Mouse (Mus musculus) G1E (cell line): ENCODE measurements around the gene Tas2r108. TPM values are rescaled to one million over a fixed set of nuclear protein-coding genes. Genes with fewer than 3 reads are reported as not detected.

Experiments
- ATAC-seq: 2 replicates; pipeline ENCODE4 v1.8.0; 2016; ENCODE audit warnings: mild to moderate bottlenecking; ENCODE audit not compliant: insufficient number of reproducible peaks, poor library complexity, low FRiP score, severe bottlenecking; ENCODE audit errors: extremely low read depth
- DNase-seq: peaks from one replicate; pipeline ENCODE4 v3.0.0; 2012; ENCODE audit warnings: low spot score
- H3K27me3 ChIP-seq: 2 replicates; pipeline ENCODE4 v1.6.1; 2012; ENCODE audit warnings: mild to moderate bottlenecking, low read length, inconsistent platforms; ENCODE audit not compliant: insufficient read depth
- H3K36me3 ChIP-seq: replicated peaks from 2 replicates; pipeline ENCODE3; 2012; ENCODE audit warnings: mild to moderate bottlenecking, inconsistent platforms
- H3K4me1 ChIP-seq: 2 replicates; pipeline ENCODE4 v1.6.1; 2012; ENCODE audit warnings: low read depth, low read length, inconsistent platforms, mixed read lengths; ENCODE audit not compliant: insufficient read depth
- H3K4me3 ChIP-seq: 2 replicates; pipeline ENCODE4 v1.5.1; 2012; ENCODE audit warnings: low read depth, mild to moderate bottlenecking, inconsistent platforms, low read length, moderate library complexity, mixed read lengths
- H3K9me3 ChIP-seq: replicated peaks from 2 replicates; pipeline ENCODE4 v1.6.1; 2012; ENCODE audit warnings: inconsistent platforms
- CTCF ChIP-seq: IDR thresholded peaks from 2 replicates; pipeline ENCODE4 v1.5.1; 2012; ENCODE audit warnings: low read depth, low read length, inconsistent platforms, mixed read lengths
- GATA1 ChIP-seq: IDR thresholded peaks from 2 replicates; pipeline ENCODE4 v1.6.1; 2012; ENCODE audit warnings: borderline replicate concordance, low read length, inconsistent platforms, mixed read lengths
- GATA2 ChIP-seq: IDR thresholded peaks from 2 replicates; pipeline ENCODE4 v1.6.1; 2012; ENCODE audit warnings: low read depth, low read length, inconsistent platforms, borderline replicate concordance
- POLR2AphosphoS5 ChIP-seq: IDR thresholded peaks from 2 replicates; pipeline ENCODE4 v1.6.1; 2012; ENCODE audit warnings: low read depth, low read length, inconsistent platforms; ENCODE audit not compliant: insufficient replicate concordance
- TAL1 ChIP-seq: conservative IDR thresholded peaks from 2 replicates; pipeline ENCODE4 v1.6.1; 2012; ENCODE audit warnings: low read depth, low read length, inconsistent platforms, mixed read lengths
- polyA plus RNA-seq: library from polyadenylated mRNA; stranded (reverse); fragments of >175 nt; gene quantifications from 2 replicates; pipeline ENCODE4 v1.2.3, GENCODE M21; 2012
- total RNA-seq, 2 experiments: library from RNA; stranded (forward) in 1 of 2; stranded (reverse) in 1 of 2; fragments of 200-1000 nt in 1 of 2; fragments of >200 nt in 1 of 2; fragmentation: Nextera tagmentation in 1 of 2; gene quantifications; 2 replicates each; pipeline ENCODE4 v1.2.3; 2014 to 2017

Tas2r108 gene
- total RNA-seq (2014; fragmentation: Nextera tagmentation) = not detected in 2 replicates
- 0.22 TPM in 1 of 2 replicates, not detected in the other for total RNA-seq (2017)
- polyA plus RNA-seq = not detected in 2 replicates

- no peak within 1 kb of the TSS for H3K4me3 ChIP-seq
- no peaks in the 10 kb centered on the region for H3K4me1 ChIP-seq
- DNase-seq (no peak), ATAC-seq (no peak)
- TF ChIP-seq POLR2AphosphoS5 (no peak), TAL1 (no peak), GATA2 (no peak), GATA1 (no peak), CTCF (no peak)
- H3K9me3 ChIP-seq = no peaks in the 10 kb centered on the region
- H3K36me3 ChIP-seq = no peaks in the 10 kb centered on the region
- no peaks in the 10 kb centered on the region; the same call in 1 of the 2 replicates for H3K27me3 ChIP-seq
Observed at GRCm38 (mm10) chr6:40493229-40493628, at the start of gene Tas2r108. TSS of gene Tas2r108 (plus strand) at chr6:40493529.

- Histone ChIP-seq H3K4me3 (no peak overlapping the region), H3K27me3 (peaks cover 19% of the 10 kb centered on the region), H3K36me3 (no peaks in the 10 kb centered on the region), H3K9me3 (no peaks in the 10 kb centered on the region), H3K4me1 (no peaks in the 10 kb centered on the region)
- DNase-seq = no peak
- ATAC-seq = no peak
- no peak for TF ChIP-seq CTCF
- no peak for TF ChIP-seq GATA1
- TF ChIP-seq TAL1 = no peak
- TF ChIP-seq POLR2AphosphoS5 = no peak
- no peak for TF ChIP-seq GATA2
Observed at GRCm38 (mm10) chr6:40448626-40449025, 44.7 kb upstream of the Tas2r108 start.

GRCm38 (mm10) chr6:40454436-40455041 lies 38.8 kb upstream of the Tas2r108 start:
- TF ChIP-seq GATA2 (no peak), CTCF (peak; percentile 63)
- DNase-seq = peak; percentile 19
- ATAC-seq = no peak

GRCm38 (mm10) chr6:40465710-40466109 lies 27.6 kb upstream of the Tas2r108 start:
- H3K4me1 ChIP-seq = peaks cover 6% of the 10 kb centered on the region
- H3K4me3 ChIP-seq = no peak overlapping the region
- DNase-seq (no peak), ATAC-seq (no peak)
- H3K9me3 ChIP-seq = no peaks in the 10 kb centered on the region
- peaks cover 8% of the 10 kb centered on the region; the same call in 1 of the 2 replicates for H3K27me3 ChIP-seq
- no peak for TF ChIP-seq TAL1
- no peak for TF ChIP-seq GATA1
- TF ChIP-seq POLR2AphosphoS5 = no peak
- TF ChIP-seq CTCF = no peak
- no peak for TF ChIP-seq GATA2
- no peaks in the 10 kb centered on the region for H3K36me3 ChIP-seq

More at GRCm38 (mm10) chr6:40454436-40455041, 38.8 kb upstream of the Tas2r108 start:
- Histone ChIP-seq H3K27me3 (peaks cover 14% of the 10 kb centered on the region), H3K36me3 (no peaks in the 10 kb centered on the region), H3K9me3 (no peaks in the 10 kb centered on the region), H3K4me3 (no peak overlapping the region), H3K4me1 (no peaks in the 10 kb centered on the region)

GRCm38 (mm10) chr6:40470916-40471719 lies 22.2 kb upstream of the Tas2r108 start, which contains the start of gene Ssbp1:
TSS of gene Ssbp1 (plus strand) at chr6:40471352.
- no peaks in the 10 kb centered on the region for H3K27me3 ChIP-seq
- H3K36me3 ChIP-seq = peaks cover 33% of the 10 kb centered on the region
- peak within 1 kb of the TSS; percentile 92 for H3K4me3 ChIP-seq
- DNase-seq (peak; percentile 78), ATAC-seq (peak; percentile 92)
- H3K9me3 ChIP-seq = no peaks in the 10 kb centered on the region
- TF ChIP-seq GATA2 = no peak
- TF ChIP-seq POLR2AphosphoS5 = no peak
- TF ChIP-seq GATA1 = no peak
- TF ChIP-seq CTCF = no peak
- TF ChIP-seq TAL1 = no peak
- peaks cover 18% of the 10 kb centered on the region for H3K4me1 ChIP-seq

- Histone ChIP-seq H3K4me3 (peak overlapping the region; percentile 92), H3K36me3 (peaks cover 37% of the 10 kb centered on the region), H3K4me1 (peaks cover 18% of the 10 kb centered on the region), H3K27me3 (no peaks in the 10 kb centered on the region), H3K9me3 (no peaks in the 10 kb centered on the region)
- DNase-seq (no peak), ATAC-seq (no peak)
- TF ChIP-seq GATA2 = no peak
Observed at GRCm38 (mm10) chr6:40471720-40472010, 21.7 kb upstream of the Tas2r108 start.

- ATAC-seq (no peak), DNase-seq (no peak)
- no peaks in the 10 kb centered on the region for H3K27me3 ChIP-seq
- peaks cover 65% of the 10 kb centered on the region for H3K36me3 ChIP-seq
- no peaks in the 10 kb centered on the region for H3K9me3 ChIP-seq
- TF ChIP-seq POLR2AphosphoS5 (no peak), GATA2 (no peak), GATA1 (no peak), CTCF (no peak), TAL1 (no peak)
- H3K4me3 ChIP-seq = no peak overlapping the region
- H3K4me1 ChIP-seq = peaks cover 12% of the 10 kb centered on the region
Observed at GRCm38 (mm10) chr6:40476132-40476531, 17.2 kb upstream of the Tas2r108 start.
